Mouse (Mus musculus) liver, adult (tissue): ENCODE measurements around the gene Pdzd8.

Source experiments
- GATA4 ChIP-seq: IDR thresholded peaks from 2 replicates; pipeline ENCODE4 v1.6.1; 2014; ENCODE audit warnings: mild to moderate bottlenecking, low read length; ENCODE audit not compliant: insufficient replicate concordance

Gene Pdzd8

GRCm38 (mm10) chr19:59360486-59360896, 14.9 kb upstream of the Pdzd8 start:
- TF ChIP-seq GATA4 = no peak

GRCm38 (mm10) chr19:59359202-59359601, 13.6 kb upstream of the Pdzd8 start:
- no peak for TF ChIP-seq GATA4

GRCm38 (mm10) chr19:59357878-59358277, 12.3 kb upstream of the Pdzd8 start:
- no peak for TF ChIP-seq GATA4

DNA sequence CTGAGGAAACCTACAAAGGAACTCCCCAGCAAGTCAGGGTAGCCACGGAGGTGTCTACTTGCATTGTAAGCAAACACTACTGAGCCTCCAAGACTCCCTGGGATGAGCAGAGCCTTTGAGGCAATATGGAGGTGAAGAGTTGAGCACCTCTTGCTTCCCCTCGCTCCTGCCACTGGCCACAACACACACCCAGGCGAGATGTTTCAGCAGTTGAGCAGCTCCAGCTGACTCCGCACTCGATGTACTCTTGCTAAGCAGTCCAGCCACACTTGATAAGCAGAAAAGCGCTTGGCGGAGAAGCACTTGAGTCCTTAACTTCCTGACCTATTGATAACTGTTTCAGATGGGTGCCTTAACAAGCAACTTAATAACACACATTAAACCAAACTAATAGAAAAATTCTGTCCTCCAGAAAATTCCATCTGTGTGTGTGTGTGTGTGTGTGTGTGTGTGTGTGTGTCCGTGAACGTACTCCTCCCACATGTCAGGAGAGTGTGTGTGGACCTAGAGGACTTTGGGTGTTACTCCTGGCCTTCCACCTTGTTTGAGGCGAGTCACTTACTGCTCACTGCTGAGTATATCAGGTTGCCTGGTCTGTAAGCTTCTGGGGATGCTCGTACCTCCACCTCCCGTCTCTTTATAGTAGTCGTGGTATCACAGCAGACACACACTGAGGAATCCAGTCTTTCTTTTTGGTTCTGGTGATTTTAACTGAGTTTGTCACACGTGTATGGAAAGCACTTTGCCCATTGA, 11.4 kb upstream of the Pdzd8 start:
- TF ChIP-seq GATA4 = no peak

GRCm38 (mm10) chr19:59356388-59356787, 10.8 kb upstream of the Pdzd8 start:
- no peak for TF ChIP-seq GATA4

- TF ChIP-seq GATA4 = no peak
These were observed 9.3 kb upstream of the Pdzd8 start for GRCm38 (mm10) chr19:59354906-59355305.

DNA sequence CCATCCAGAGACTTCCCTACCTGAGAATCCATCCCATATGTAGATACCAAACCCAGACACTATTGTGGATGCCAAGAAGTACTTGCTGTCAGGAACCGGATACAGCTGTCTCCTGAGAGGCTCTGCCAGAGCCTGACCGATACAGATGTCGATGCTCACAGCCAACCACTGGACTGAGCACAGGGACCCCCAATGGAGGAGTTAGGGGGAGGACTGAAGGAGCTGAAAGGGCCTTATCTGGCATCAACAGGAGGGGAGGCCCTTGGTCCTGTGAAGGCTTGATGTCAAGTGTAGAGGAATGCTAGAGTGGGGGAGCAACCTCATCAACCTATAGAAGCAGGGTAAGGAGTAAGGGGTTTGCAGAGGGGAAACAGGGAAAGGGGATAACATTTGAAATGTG, 7.2 kb upstream of the Pdzd8 start:
- no peak for TF ChIP-seq GATA4

- no peak for TF ChIP-seq GATA4
These were observed 5.7 kb upstream of the Pdzd8 start for GRCm38 (mm10) chr19:59351151-59351889.

GRCm38 (mm10) chr19:59350273-59350903, 4.8 kb upstream of the Pdzd8 start:
- no peak for TF ChIP-seq GATA4

GRCm38 (mm10) chr19:59349329-59349960, 3.9 kb upstream of the Pdzd8 start:
- TF ChIP-seq GATA4 = no peak

DNA sequence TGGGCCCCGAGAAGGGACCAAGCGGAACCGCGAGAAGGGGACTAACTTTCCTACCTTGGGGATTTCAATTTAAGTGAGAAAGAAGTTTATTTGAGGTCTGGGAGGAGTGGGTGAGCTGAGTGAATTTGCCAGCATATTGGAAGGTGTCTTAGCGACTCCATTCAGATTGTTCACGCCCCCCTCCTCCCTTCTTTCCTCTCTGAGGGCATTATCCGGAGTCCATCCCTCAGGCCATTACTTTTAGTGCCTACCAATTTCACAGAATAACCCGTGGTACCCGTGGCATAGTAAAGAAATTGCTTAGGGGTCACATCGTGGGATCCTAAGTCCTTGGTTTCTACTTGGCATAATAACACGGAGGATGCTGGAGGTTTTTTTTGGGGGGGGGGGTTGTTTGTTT, 745 bp upstream of the Pdzd8 start:
- no peak for TF ChIP-seq GATA4

GRCm38 (mm10) chr19:59345081-59345657, 411 bp downstream of the Pdzd8 start:
- TF ChIP-seq GATA4 = no peak

DNA sequence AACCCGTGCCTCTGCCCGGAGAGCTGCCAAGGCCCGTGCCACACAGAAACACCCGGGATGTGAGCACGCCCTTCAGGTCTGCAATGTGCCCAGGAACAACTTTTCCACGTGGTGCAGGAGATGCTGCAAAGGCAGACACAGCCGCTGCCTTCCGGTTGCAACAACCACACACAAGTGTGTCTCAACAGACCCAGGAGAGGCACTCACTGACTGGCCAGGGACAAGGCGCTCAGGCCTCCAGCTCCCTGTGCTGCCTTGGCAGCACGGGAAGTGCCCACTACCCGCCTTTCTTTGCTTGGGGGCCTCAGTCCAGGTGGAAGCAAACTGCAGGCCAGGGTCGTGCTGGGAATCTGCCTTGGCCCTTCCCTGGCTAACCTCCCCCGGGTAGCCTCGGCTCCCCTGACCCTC, 1.3 kb downstream of the Pdzd8 start:
- no peak for TF ChIP-seq GATA4

DNA sequence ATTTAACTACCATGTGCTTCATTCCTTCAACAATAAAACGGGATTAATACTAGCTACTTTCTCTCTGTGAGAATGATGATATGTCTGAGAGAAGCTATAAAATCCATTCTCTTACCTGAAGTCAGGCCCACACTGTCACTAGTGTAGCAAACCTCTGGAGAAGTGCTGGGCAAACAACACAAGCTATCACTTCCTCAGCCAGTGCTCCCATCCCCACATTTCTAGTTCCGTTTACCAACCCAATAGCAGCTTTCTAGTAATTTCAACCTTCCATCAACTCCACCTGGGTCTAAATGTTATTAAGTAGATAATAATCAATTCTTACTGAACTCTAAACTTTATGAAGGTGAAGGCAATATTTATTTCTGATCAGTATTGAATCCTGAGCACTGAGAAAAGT, 2.6 kb downstream of the Pdzd8 start:
- no peak for TF ChIP-seq GATA4

DNA sequence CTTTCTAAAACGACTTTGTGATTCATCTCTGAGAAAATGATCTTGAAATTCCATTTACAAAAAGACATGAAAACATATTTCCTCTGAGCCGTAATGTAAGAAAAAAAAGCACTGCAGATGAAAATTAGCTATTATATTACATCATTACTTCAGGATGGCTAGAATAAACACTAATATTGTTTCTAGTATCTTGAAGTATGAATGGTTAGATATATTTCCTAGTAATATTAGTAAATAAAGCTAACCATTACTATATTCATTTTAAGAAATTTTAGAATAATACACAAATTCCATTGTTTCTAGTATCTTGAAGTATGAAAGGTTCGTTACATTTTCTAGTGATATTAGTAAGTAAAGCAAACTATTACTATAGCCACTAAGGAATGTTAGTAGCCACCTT, 5.7 kb downstream of the Pdzd8 start:
- TF ChIP-seq GATA4 = no peak
